ENCODE assay signal across 11 mouse cellular contexts in genomic region chrX:53059426-53060007, GRCm38 (mm10).
DNase-seq lines count a peak whose midpoint lies in the region; ATAC-seq and TF ChIP-seq lines count a peak whose summit lies in the region.
"Had no signal": no experiment of that assay in that cellular context is flagged by ENCODE, and none has a peak within 500 bp of the region (broad histone marks: within the 10 kb centered on the region; RNA-seq: fewer than 3 reads in every experiment).

No protein-coding gene starts in this region.

- H3K4me1 ChIP-seq in heart, embryonic 10.5 days = no peaks in the 10 kb centered on the region
- no peaks in the 10 kb centered on the region for H3K4me1 ChIP-seq in lung, postnatal 0 days (ENCODE audit: insufficient read depth, low read depth, low read length)
- H3K4me1 ChIP-seq in heart, postnatal 0 days (ENCODE audit: control insufficient read depth, insufficient read depth) = no peaks in the 10 kb centered on the region
- H3K4me1 ChIP-seq in stomach, embryonic 14.5 days (ENCODE audit: control insufficient read depth, insufficient read depth, low read length) = no peaks in the 10 kb centered on the region

- peak; percentile 48; the same call in 1 of the 2 replicates for TF ChIP-seq EP300 in lung, postnatal 0 days (IDR thresholded peaks at IDR 0.05)
- no peak for TF ChIP-seq EP300 in heart, postnatal 0 days (IDR thresholded peaks at IDR 0.05; ENCODE audit: low read depth)

- intact Hi-C loops in heart, postnatal 25 days (cut with DNase I) = loop anchor here (5.0 to 10.0 kb wide), 3 partner anchors 108 to 305 kb away; no protein-coding TSS in a partner anchor
- intact Hi-C loops in left cerebral cortex, adult 2 months (cut with DNase I) = loop anchor here (5.0 to 10.0 kb wide), 2 partner anchors 175 to 208 kb away; partner anchors contain the start of gene Fam122b

- peak overlapping the region; percentile 92 for H3K27ac ChIP-seq in heart, embryonic 10.5 days
- H3K27ac ChIP-seq in lung, postnatal 0 days (ENCODE audit: low read length) = peak overlapping the region; percentile 95
- peak overlapping the region; percentile 99 for H3K27ac ChIP-seq in heart, postnatal 0 days (ENCODE audit: low read depth)
- H3K27ac ChIP-seq in stomach, embryonic 14.5 days (ENCODE audit: low read length) = peak overlapping the region; percentile 39; the same call in 1 of the 2 replicates
- H3K27ac ChIP-seq in left cerebral cortex, adult 2 months = no peak overlapping the region

- no peaks in the 10 kb centered on the region for H3K9me3 ChIP-seq in heart, embryonic 10.5 days
- H3K9me3 ChIP-seq in lung, postnatal 0 days (ENCODE audit: low read length) = no peaks in the 10 kb centered on the region
- H3K9me3 ChIP-seq in heart, postnatal 0 days (replicated peaks; ENCODE audit: control insufficient read depth, low read length) = no peaks in the 10 kb centered on the region
- no peaks in the 10 kb centered on the region for H3K9me3 ChIP-seq in stomach, embryonic 14.5 days (ENCODE audit: control insufficient read depth, low read depth, low read length)

- H3K4me2 ChIP-seq in lung, postnatal 0 days (replicated peaks; ENCODE audit: low read depth, low read length) = peak overlapping the region; percentile 55
- H3K4me2 ChIP-seq in heart, postnatal 0 days (ENCODE audit: low read depth, low read length) = peak overlapping the region; percentile 62
- H3K4me2 ChIP-seq in stomach, embryonic 14.5 days (replicated peaks; ENCODE audit: low read depth, low read length) = peak overlapping the region; percentile 52

- H3K9ac ChIP-seq in lung, postnatal 0 days (replicated peaks; ENCODE audit: low read depth) = no peak overlapping the region
- peak overlapping the region; percentile 65; the same call in 1 of the 2 replicates for H3K9ac ChIP-seq in heart, postnatal 0 days (replicated peaks; ENCODE audit: low read depth, low read length)
- H3K9ac ChIP-seq in stomach, embryonic 14.5 days (replicated peaks; ENCODE audit: low read depth, low read length) = no peak overlapping the region

- no peaks in the 10 kb centered on the region for H3K36me3 ChIP-seq in heart, embryonic 10.5 days
- H3K36me3 ChIP-seq in lung, postnatal 0 days (ENCODE audit: insufficient read depth, low read length) = no peaks in the 10 kb centered on the region
- H3K36me3 ChIP-seq in heart, postnatal 0 days (replicated peaks; ENCODE audit: control insufficient read depth, insufficient read depth, low read length) = peaks cover under 1% of the 10 kb centered on the region; the same call in 1 of the 2 replicates
- H3K36me3 ChIP-seq in stomach, embryonic 14.5 days (ENCODE audit: control insufficient read depth, insufficient read depth, low read length) = no peaks in the 10 kb centered on the region

- no peak overlapping the region for H3K4me3 ChIP-seq in heart, embryonic 10.5 days
- H3K4me3 ChIP-seq in lung, postnatal 0 days (ENCODE audit: low read depth, low read length) = peak overlapping the region; percentile 31; the same call in 1 of the 2 replicates
- H3K4me3 ChIP-seq in heart, postnatal 0 days (ENCODE audit: low read depth, low read length) = peak overlapping the region; percentile 41
- H3K4me3 ChIP-seq in stomach, embryonic 14.5 days (ENCODE audit: low read depth, low read length) = no peak overlapping the region; the same call in 1 of the 2 replicates
- no peak overlapping the region for H3K4me3 ChIP-seq in left cerebral cortex, adult 2 months

- no peak for ATAC-seq in lung, postnatal 0 days
- ATAC-seq in heart, postnatal 0 days (ENCODE audit: insufficient read depth, low read depth) = no peak
- no peak for ATAC-seq in stomach, embryonic 14.5 days (ENCODE audit: insufficient number of reproducible peaks, insufficient read depth, low FRiP score, low read depth)
- ATAC-seq: activated CD4-positive, CD25-positive, alpha-beta regulatory T cell, adult 4 months had no signal

- TF ChIP-seq CTCF in lung, postnatal 0 days (IDR thresholded peaks at IDR 0.05) = no peak
- TF ChIP-seq CTCF in heart, postnatal 0 days (IDR thresholded peaks at IDR 0.05; ENCODE audit: low read depth) = no peak
- TF ChIP-seq CTCF in left cerebral cortex, adult 2 months (IDR thresholded peaks at IDR 0.05) = no peak

- DNase-seq in heart, embryonic 10.5 days (ENCODE audit: low spot score) = no peak
- no peak for DNase-seq in heart, postnatal 25 days (ENCODE audit: low spot score)
- DNase-seq in lung, postnatal 0 days (ENCODE audit: low spot score) = peak; percentile 53
- DNase-seq in lung, postnatal 10 days = no peak
- DNase-seq in heart, postnatal 0 days (ENCODE audit: low spot score) = no peak
- no peak for DNase-seq in left cerebral cortex, adult 2 months (ENCODE audit: extremely low spot score in 1 of 2, low spot score in 2 of 2)
- DNase-seq in frontal cortex, postnatal 10 days (ENCODE audit: low spot score in 2 of 2) = no peak
- DNase-seq: cerebellum, adult 8-10 months; gastrocnemius, postnatal 25 days had no signal

- peaks cover 7% of the 10 kb centered on the region; the same call in 1 of the 2 replicates for H3K27me3 ChIP-seq in heart, embryonic 10.5 days (ENCODE audit: insufficient read depth, poor library complexity, severe bottlenecking)
- H3K27me3 ChIP-seq in lung, postnatal 0 days (replicated peaks; ENCODE audit: insufficient read depth, low read length) = no peaks in the 10 kb centered on the region
- no peaks in the 10 kb centered on the region for H3K27me3 ChIP-seq in heart, postnatal 0 days (ENCODE audit: control insufficient read depth, insufficient read depth, low read length)
- no peaks in the 10 kb centered on the region for H3K27me3 ChIP-seq in stomach, embryonic 14.5 days (ENCODE audit: control insufficient read depth, insufficient read depth, low read length)

- 26% methylated on average over 11 of the region's 11 CpGs for WGBS in heart, embryonic 10.5 days
- 19% methylated on average over 11 of the region's 11 CpGs for WGBS in lung, postnatal 0 days
- WGBS in heart, postnatal 0 days = 28% methylated on average over 11 of the region's 11 CpGs
- 27% methylated on average over 11 of the region's 11 CpGs for WGBS in stomach, embryonic 14.5 days

Comparison
In these comparisons a context has a peak if more than half of its experiments do, and no peak if none do; other contexts are left out.
1. H3K4me3 ChIP-seq: peak in lung, postnatal 0 days (single experiment) and heart, postnatal 0 days (single experiment); none in heart, embryonic 10.5 days (single experiment), stomach, embryonic 14.5 days (single experiment) and left cerebral cortex, adult 2 months (single experiment).
2. Peak in every context shown above with its lines, with median percentiles within 50 percentile points of each other: H3K4me2 ChIP-seq.